Mouse (Mus musculus): ENCODE data around the gene Olfr101. TPM values are rescaled to one million over a fixed set of nuclear protein-coding genes. Genes with fewer than 3 reads are reported as not detected.

Olfr101 gene
- polyA plus RNA-seq, 1 experiment: not detected

DNA sequence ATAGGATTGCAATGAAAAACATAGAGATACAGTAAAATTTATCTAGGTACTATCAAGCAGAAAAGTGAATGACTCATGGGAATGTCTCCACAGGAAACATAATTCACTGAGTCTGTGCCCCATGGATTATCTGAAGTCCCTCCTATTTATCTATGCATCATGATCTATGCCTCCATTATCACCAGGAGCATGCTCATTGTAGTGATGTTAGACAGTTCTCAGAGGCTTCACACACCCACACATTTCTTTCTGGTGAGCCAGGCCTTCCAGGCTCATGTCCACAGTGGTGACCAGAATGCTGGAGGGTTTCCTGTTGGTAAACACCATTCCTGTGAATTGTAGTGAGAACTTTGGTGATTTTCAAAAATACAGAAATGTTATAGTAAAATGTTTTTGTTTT is 27.5 kb downstream of the Olfr101 start:
- Histone ChIP-seq H3K27me3 (ENCODE audit: control insufficient read depth, insufficient read depth, low read length) (no peaks in the 10 kb centered on the region), H3K4me3 (ENCODE audit: control insufficient read depth, low read depth, low read length) (no peak overlapping the region), H3K27ac (ENCODE audit: control insufficient read depth, insufficient read depth, low read depth, low read length) (no peak overlapping the region), H3K36me3 (ENCODE audit: control insufficient read depth, insufficient read depth, low read length) (no peaks in the 10 kb centered on the region), H3K4me1 (ENCODE audit: control insufficient read depth, insufficient read depth, low read length) (no peaks in the 10 kb centered on the region)
- no peak for TF ChIP-seq POLR2A (IDR thresholded peaks at IDR 0.05; ENCODE audit: control insufficient read depth, low read depth, low read length)
- TF ChIP-seq CTCF (IDR thresholded peaks at IDR 0.05; ENCODE audit: control insufficient read depth, insufficient read depth, insufficient replicate concordance, low read depth, low read length): no peak

DNA sequence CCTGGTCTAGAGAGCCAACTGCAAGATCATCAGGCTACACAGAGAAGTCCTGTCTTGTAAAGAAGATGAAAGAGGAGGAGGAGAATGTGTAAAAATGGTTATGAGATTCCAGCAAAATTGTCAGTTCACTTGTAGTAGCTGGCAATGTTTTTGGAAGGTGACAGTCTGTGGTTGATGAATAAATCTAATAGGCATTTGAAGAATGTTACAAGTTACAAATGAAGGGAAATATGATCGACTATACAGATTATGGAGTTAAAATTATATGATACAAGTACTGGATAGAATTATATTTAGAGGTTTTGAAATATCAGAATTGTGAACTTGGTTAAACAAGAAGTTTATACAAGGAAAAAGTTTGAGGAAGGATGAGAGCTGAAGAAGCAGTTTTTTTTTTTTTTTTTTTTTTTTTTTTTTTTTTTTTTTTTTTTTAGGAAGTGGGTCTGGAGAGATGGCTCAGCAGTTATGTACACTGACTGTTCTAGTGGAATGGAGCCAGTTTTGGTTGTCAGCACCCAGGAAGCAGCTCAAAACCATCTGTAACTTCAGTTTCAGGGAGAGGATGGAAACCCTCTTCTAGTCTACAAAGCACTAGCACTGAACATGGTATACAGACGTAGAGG is 28.4 kb downstream of the Olfr101 start:
- Histone ChIP-seq H3K4me1 (ENCODE audit: control insufficient read depth, insufficient read depth, low read length) (no peaks in the 10 kb centered on the region; the same call in 1 of the 2 replicates), H3K27me3 (ENCODE audit: control insufficient read depth, insufficient read depth, low read length) (no peaks in the 10 kb centered on the region), H3K27ac (ENCODE audit: control insufficient read depth, insufficient read depth, low read depth, low read length) (no peak overlapping the region), H3K36me3 (ENCODE audit: control insufficient read depth, insufficient read depth, low read length) (no peaks in the 10 kb centered on the region), H3K4me3 (ENCODE audit: control insufficient read depth, low read depth, low read length) (no peak overlapping the region)
- TF ChIP-seq CTCF (IDR thresholded peaks at IDR 0.05; ENCODE audit: control insufficient read depth, insufficient read depth, insufficient replicate concordance, low read depth, low read length) (no peak), POLR2A (IDR thresholded peaks at IDR 0.05; ENCODE audit: control insufficient read depth, low read depth, low read length) (no peak)

DNA sequence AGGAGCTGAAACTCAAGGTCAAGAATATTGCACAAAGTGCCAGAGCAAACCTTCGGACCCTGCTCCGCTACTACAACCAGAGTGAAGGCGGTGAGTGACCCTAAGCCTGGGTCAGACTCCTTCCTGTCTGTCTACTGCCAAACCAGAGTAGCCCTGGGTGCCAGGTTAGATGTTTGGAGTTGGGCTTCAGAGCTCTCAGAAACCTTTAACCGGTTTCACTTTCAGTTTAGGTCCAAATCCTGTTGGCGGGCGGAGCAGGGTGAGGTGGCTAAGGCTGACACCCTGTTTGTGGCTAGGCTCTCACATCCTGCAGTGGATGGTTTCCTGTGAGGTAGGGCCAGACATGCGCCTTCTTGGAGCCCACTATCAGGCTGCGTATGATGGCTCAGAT is 33.4 kb downstream of the Olfr101 start:
- no peaks in the 10 kb centered on the region for H3K36me3 ChIP-seq (ENCODE audit: control insufficient read depth, insufficient read depth, low read length)
- no peak overlapping the region for H3K27ac ChIP-seq (ENCODE audit: control insufficient read depth, insufficient read depth, low read depth, low read length)
- no peaks in the 10 kb centered on the region for H3K27me3 ChIP-seq (ENCODE audit: control insufficient read depth, insufficient read depth, low read length)
- H3K4me1 ChIP-seq (ENCODE audit: control insufficient read depth, insufficient read depth, low read length): peaks cover 3% of the 10 kb centered on the region
- no peak for TF ChIP-seq POLR2A (IDR thresholded peaks at IDR 0.05; ENCODE audit: control insufficient read depth, low read depth, low read length)
- no peak for TF ChIP-seq CTCF (IDR thresholded peaks at IDR 0.05; ENCODE audit: control insufficient read depth, insufficient read depth, insufficient replicate concordance, low read depth, low read length)
- peak overlapping the region; percentile 95 for H3K4me3 ChIP-seq (ENCODE audit: control insufficient read depth, low read depth, low read length)

DNA sequence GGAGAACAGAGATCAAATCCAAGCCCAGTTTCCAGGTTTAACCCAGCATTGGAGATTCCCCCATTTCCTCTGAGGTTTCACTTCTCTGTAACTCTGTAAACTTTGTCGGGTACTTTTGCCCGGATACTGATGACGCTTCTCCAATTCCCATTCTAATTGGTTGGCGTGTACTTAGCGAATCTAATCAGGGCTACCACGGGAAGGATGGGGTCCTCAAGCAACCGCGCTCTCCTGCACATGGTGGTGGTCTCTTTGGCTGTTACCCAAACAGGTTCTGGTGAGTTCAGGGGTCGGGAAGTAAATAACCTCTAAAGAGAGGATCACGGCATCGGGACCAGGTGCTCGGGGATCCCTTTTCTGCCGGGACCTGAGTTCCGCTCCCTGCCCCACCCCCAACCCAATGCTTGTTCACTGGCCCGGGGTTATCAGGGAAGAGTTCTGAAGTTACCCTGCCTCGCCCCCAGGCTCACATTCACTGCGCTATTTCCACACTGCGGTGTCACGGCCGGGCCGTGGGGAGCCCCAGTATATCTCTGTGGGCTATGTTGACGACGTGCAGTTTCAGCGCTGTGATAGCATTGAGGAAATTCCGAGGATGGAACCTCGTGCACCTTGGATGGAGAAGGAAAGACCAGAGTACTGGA is 33.9 kb downstream of the Olfr101 start, which contains the start of gene H2-M3:
Gene H2-M3 (plus strand): TSS at position 163 of the 644 bp plus-strand sequence.
- TF ChIP-seq POLR2A (IDR thresholded peaks at IDR 0.05; ENCODE audit: control insufficient read depth, low read depth, low read length) (no peak), CTCF (IDR thresholded peaks at IDR 0.05; ENCODE audit: control insufficient read depth, insufficient read depth, insufficient replicate concordance, low read depth, low read length) (no peak)
- peaks cover 3% of the 10 kb centered on the region for H3K4me1 ChIP-seq (ENCODE audit: control insufficient read depth, insufficient read depth, low read length)
- no peaks in the 10 kb centered on the region for H3K27me3 ChIP-seq (ENCODE audit: control insufficient read depth, insufficient read depth, low read length)
- H3K4me3 ChIP-seq (ENCODE audit: control insufficient read depth, low read depth, low read length): peak within 1 kb of the TSS; percentile 95
- H3K36me3 ChIP-seq (ENCODE audit: control insufficient read depth, insufficient read depth, low read length): no peaks in the 10 kb centered on the region
- H3K27ac ChIP-seq (ENCODE audit: control insufficient read depth, insufficient read depth, low read depth, low read length): no peak within 1 kb of the TSS; the same call in 1 of the 2 replicates

DNA sequence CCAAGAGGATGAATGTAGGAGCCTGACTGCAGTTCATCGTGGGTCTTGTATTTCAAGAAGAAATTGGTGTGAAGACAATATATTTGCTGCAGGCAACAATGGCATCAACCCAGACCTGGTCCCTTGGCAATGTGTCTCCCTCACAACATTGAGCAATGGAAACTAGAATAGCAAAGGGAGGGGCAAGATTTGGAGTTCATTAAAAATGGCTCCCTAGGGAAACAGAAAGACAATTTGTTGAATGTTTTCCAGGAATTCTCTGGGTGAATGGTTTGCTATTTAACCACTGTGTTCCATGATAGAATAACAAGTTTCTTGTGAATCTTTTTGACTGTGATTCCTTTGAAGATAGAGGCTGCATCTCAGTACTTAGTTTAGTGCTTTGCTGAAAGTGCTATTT is 40.5 kb downstream of the Olfr101 start, which contains the start of gene Olfr98:
Gene Olfr98 (minus strand): TSS at position 124 of the 400 bp plus-strand sequence.
- Histone ChIP-seq H3K27ac (ENCODE audit: control insufficient read depth, insufficient read depth, low read depth, low read length) (no peak within 1 kb of the TSS), H3K4me1 (ENCODE audit: control insufficient read depth, insufficient read depth, low read length) (no peaks in the 10 kb centered on the region), H3K4me3 (ENCODE audit: control insufficient read depth, low read depth, low read length) (no peak within 1 kb of the TSS), H3K27me3 (ENCODE audit: control insufficient read depth, insufficient read depth, low read length) (no peaks in the 10 kb centered on the region), H3K36me3 (ENCODE audit: control insufficient read depth, insufficient read depth, low read length) (no peaks in the 10 kb centered on the region)
- TF ChIP-seq POLR2A (IDR thresholded peaks at IDR 0.05; ENCODE audit: control insufficient read depth, low read depth, low read length) (no peak), CTCF (IDR thresholded peaks at IDR 0.05; ENCODE audit: control insufficient read depth, insufficient read depth, insufficient replicate concordance, low read depth, low read length) (no peak)

DNA sequence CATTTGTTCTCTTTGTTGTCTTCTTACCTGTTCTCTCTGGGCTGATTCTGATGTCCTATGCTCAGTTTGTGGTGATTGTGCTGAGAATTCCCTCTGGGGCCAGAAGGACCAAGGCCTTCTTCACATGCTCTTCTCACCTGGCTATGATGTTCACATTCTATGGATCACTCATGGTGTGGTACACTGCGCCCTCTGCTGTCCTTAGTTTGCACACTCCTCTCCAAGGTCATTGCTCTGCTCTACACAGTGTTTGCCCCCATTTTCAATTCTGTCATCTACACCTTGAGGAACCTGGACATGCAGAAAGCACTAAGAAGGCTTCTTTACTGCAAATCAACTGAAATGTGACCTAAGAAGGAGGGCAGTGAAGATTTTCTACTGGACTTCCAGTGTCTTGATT is 53.6 kb downstream of the Olfr101 start:
- no peak overlapping the region for H3K4me3 ChIP-seq (ENCODE audit: control insufficient read depth, low read depth, low read length)
- TF ChIP-seq POLR2A (IDR thresholded peaks at IDR 0.05; ENCODE audit: control insufficient read depth, low read depth, low read length): no peak
- no peak for TF ChIP-seq CTCF (IDR thresholded peaks at IDR 0.05; ENCODE audit: control insufficient read depth, insufficient read depth, insufficient replicate concordance, low read depth, low read length)
- H3K4me1 ChIP-seq (ENCODE audit: control insufficient read depth, insufficient read depth, low read length): peaks cover 3% of the 10 kb centered on the region; the same call in 1 of the 2 replicates
- H3K36me3 ChIP-seq (ENCODE audit: control insufficient read depth, insufficient read depth, low read length): no peaks in the 10 kb centered on the region
- H3K27ac ChIP-seq (ENCODE audit: control insufficient read depth, insufficient read depth, low read depth, low read length): no peak overlapping the region
- H3K27me3 ChIP-seq (ENCODE audit: control insufficient read depth, insufficient read depth, low read length): no peaks in the 10 kb centered on the region

DNA sequence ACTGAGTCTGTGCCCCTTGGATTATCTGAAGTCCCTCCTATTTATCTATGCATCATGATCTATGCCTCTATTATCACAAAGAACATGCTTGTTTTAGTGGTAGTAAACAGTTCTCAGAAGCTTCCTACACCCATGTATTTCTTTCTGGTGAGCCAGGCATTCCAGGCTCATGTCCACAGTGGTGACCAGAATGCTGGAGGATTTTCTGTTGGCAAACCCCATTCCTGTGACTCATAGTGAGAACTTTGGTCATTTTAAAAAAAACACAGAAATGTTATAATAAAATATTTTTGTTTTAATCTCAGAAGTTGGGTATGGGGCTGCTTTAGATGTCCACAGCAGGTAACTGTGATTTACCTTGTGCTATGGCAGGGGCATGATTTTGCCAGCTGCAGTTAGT is 54.7 kb downstream of the Olfr101 start:
- Histone ChIP-seq H3K27me3 (ENCODE audit: control insufficient read depth, insufficient read depth, low read length) (no peaks in the 10 kb centered on the region), H3K27ac (ENCODE audit: control insufficient read depth, insufficient read depth, low read depth, low read length) (no peak overlapping the region), H3K4me3 (ENCODE audit: control insufficient read depth, low read depth, low read length) (no peak overlapping the region), H3K36me3 (ENCODE audit: control insufficient read depth, insufficient read depth, low read length) (no peaks in the 10 kb centered on the region), H3K4me1 (ENCODE audit: control insufficient read depth, insufficient read depth, low read length) (peaks cover 3% of the 10 kb centered on the region; the same call in 1 of the 2 replicates)
- TF ChIP-seq POLR2A (IDR thresholded peaks at IDR 0.05; ENCODE audit: control insufficient read depth, low read depth, low read length) (no peak), CTCF (IDR thresholded peaks at IDR 0.05; ENCODE audit: control insufficient read depth, insufficient read depth, insufficient replicate concordance, low read depth, low read length) (no peak)

Other genes starting within 250 kb of the Olfr101 start
- gene Olfr90, start 215.8 kb downstream of the Olfr101 start, polyA plus RNA-seq (2012; rRNA removed): not detected in 2 replicates
- gene Olfr91, start 206.0 kb downstream of the Olfr101 start, polyA plus RNA-seq (2012; rRNA removed): 0.11 and 0.22 TPM in 2 replicates
- not detected in 2 replicates for gene Olfr92, start 184.2 kb downstream of the Olfr101 start, polyA plus RNA-seq (2012; rRNA removed)
- gene Olfr93, start 142.8 kb downstream of the Olfr101 start, polyA plus RNA-seq (2012; rRNA removed): 0.85 TPM in 1 of 2 replicates, not detected in the other
- not detected in 2 replicates for gene Ubd, start 110.4 kb downstream of the Olfr101 start, polyA plus RNA-seq (2012; rRNA removed)
- gene Olfr94, start 103.3 kb downstream of the Olfr101 start, polyA plus RNA-seq (2012; rRNA removed): not detected in 2 replicates
- gene Olfr95, start 91.2 kb downstream of the Olfr101 start, polyA plus RNA-seq (2012; rRNA removed): not detected in 2 replicates
- not detected in 2 replicates for gene Olfr96, start 84.2 kb downstream of the Olfr101 start, polyA plus RNA-seq (2012; rRNA removed)
- 0.08 TPM in 1 of 2 replicates, not detected in the other for gene Olfr97, start 67.0 kb downstream of the Olfr101 start, polyA plus RNA-seq (2012; rRNA removed)
- gene Olfr98, start 40.6 kb downstream of the Olfr101 start, polyA plus RNA-seq (2012; rRNA removed): not detected in 2 replicates
- 0.75 and 0.98 TPM in 2 replicates for gene H2-M3, start 34.1 kb downstream of the Olfr101 start, polyA plus RNA-seq (2012; rRNA removed)
- gene Olfr99, start 20.9 kb downstream of the Olfr101 start, polyA plus RNA-seq (2012; rRNA removed): not detected in 2 replicates
- gene Olfr102, start 12.7 kb upstream of the Olfr101 start, polyA plus RNA-seq (2012; rRNA removed): 0.10 TPM in 2 replicates
- gene Olfr103, start 35.4 kb upstream of the Olfr101 start, polyA plus RNA-seq (2012; rRNA removed): not detected in 2 replicates
- 0.04 TPM in 1 of 2 replicates, not detected in the other for gene Olfr104-ps, start 55.3 kb upstream of the Olfr101 start, polyA plus RNA-seq (2012; rRNA removed)
- gene Olfr105-ps, start 74.7 kb upstream of the Olfr101 start, polyA plus RNA-seq (2012; rRNA removed): not detected in 2 replicates
- gene Olfr106-ps, start 86.1 kb upstream of the Olfr101 start, polyA plus RNA-seq (2012; rRNA removed): not detected in 2 replicates
- not detected in 2 replicates for gene Olfr107, start 94.9 kb upstream of the Olfr101 start, polyA plus RNA-seq (2012; rRNA removed)
- not detected in 2 replicates for gene Olfr108, start 141.2 kb upstream of the Olfr101 start, polyA plus RNA-seq (2012; rRNA removed)
- gene Olfr109, start 154.6 kb upstream of the Olfr101 start, polyA plus RNA-seq (2012; rRNA removed): not detected in 2 replicates
- gene H2-M2, start 179.2 kb upstream of the Olfr101 start, polyA plus RNA-seq (2012; rRNA removed): not detected in 2 replicates
- not detected in 2 replicates for gene Olfr110, start 188.2 kb upstream of the Olfr101 start, polyA plus RNA-seq (2012; rRNA removed)
- gene Olfr111, start 203.7 kb upstream of the Olfr101 start, polyA plus RNA-seq (2012; rRNA removed): not detected in 2 replicates